Mouse (Mus musculus) layer of hippocampus, postnatal 10 days (tissue): Measurements from ENCODE around the gene Gm13279. TPM values are rescaled to one million over a fixed set of nuclear protein-coding genes. Genes with fewer than 3 reads are reported as not detected.
"Not testable (repeated sequence)": the region's sequence is repeated elsewhere in the genome, so short reads cannot be mapped to it uniquely, and the experiment has no call there.

Experiments
- DNase-seq, 2 experiments: peaks; one replicate each; pipeline ENCODE4 v3.0.0; 2021; ENCODE audit warnings: low spot score in 2 of 2
- total RNA-seq, 2 experiments: library from RNA; stranded (reverse); gene quantifications; 2 replicates each; pipeline ENCODE4 v1.2.3; 2021

Gene Gm13279
- total RNA-seq, 2 experiments from 2014 or later, result not detected

GRCm38 (mm10) chr4:88793936-88794675 lies 3.1 kb upstream of the Gm13279 start, which contains the start of gene Gm13275:
Gene Gm13275 (plus strand): TSS chr4:88794487.
- peak; percentile 74 to 80 for DNase-seq

- DNase-seq, result not testable (repeated sequence)
Observed at GRCm38 (mm10) chr4:88799365-88799764, 2.2 kb downstream of the Gm13279 start, which contains the start of gene Gm13285. Gene Gm13285 (plus strand): TSS chr4:88799665.

DNA sequence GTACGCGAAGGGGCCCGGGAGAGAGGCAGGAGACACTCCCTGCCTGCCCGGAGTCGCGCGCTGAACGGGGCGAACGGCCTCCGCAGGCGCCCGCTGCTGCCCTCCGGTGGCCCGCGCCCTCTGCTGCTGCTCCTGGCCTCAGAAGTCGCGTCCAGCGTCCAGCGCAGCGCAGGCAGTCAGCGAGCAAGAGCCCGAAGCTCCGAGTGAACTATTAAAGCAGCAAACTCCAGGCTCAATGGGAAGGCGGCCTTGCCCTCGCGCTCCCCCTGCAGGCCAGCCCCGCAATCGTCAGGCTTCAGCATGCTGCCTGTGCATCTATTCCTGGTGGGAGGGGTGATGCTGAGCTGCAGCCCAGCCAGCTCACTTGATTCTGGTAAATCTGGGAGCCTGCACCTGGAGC lies 5.8 kb downstream of the Gm13279 start, which contains the start of gene Gm13287:
Gm13287 (plus strand) TSS at position 301 of the 400 bp plus-strand sequence.
- DNase-seq, result not testable (repeated sequence)

- DNase-seq, result not testable (repeated sequence)
Observed at GRCm38 (mm10) chr4:88805231-88805630, 8.0 kb downstream of the Gm13279 start, which contains the start of gene Gm13288. Gene Gm13288 (plus strand): TSS chr4:88805531.

DNA sequence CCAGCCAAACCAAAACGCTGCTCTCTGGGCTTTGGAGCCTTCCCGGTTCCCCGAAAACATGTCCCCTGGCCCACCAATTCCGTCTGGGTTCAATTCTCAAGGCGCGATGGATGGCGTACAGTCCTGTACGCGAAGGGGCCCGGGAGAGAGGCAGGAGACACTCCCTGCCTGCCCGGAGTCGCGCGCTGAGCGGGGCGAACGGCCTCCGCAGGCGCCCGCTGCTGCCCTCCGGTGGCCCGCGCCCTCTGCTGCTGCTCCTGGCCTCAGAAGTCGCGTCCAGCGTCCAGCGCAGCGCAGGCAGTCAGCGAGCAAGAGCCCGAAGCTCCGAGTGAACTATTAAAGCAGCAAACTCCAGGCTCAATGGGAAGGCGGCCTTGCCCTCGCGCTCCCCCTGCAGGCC lies 8.6 kb downstream of the Gm13279 start:
- peak; percentile 4 to 14 for DNase-seq

DNA sequence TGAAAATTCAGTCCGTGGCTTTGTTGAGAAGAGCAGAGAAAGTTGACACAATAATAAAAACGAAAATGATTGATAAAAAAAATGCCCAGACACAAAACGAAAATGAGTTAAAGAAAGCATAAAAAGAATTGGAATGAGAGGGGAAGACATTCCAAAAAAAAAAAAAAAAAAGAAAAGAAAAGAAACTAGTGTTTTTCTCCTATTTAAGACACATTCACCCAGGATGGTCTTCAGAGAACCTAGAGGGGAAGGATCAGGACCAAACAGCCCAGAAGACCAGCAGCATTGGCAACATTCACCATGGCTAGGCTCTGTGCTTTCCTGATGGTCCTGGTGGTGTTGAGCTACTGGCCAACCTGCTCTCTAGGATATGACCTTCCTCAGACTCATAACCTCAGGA lies 18.7 kb downstream of the Gm13279 start, which contains the start of gene Ifna7:
Ifna7 (plus strand) TSS at position 301 of the 400 bp plus-strand sequence.
- DNase-seq, result no peak

GRCm38 (mm10) chr4:88819659-88820058 lies 22.5 kb downstream of the Gm13279 start, which contains the start of gene Ifna11:
Gene Ifna11 (plus strand): TSS chr4:88819959.
- DNase-seq, result no peak

DNA sequence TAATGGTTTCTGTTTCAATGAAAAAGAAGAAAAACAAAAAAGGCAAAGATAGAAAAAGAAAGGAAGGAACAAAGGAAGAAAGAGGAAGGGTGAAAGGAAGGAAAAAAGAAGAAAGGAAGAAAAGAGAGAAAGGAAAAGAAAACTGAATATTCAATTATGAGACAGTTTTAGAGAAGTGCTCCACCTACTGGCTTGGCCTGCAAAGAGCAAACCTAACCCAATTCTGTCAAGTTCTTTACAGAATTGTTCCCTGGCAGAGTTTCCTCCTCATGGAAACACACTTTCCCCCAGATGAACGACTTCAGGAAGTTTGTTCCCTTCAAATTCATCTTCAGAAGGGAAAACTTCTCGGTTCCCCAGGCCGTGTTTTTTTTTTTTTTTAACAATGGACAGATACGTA lies 25.8 kb downstream of the Gm13279 start:
- DNase-seq, result peak; percentile 5 to 26

DNA sequence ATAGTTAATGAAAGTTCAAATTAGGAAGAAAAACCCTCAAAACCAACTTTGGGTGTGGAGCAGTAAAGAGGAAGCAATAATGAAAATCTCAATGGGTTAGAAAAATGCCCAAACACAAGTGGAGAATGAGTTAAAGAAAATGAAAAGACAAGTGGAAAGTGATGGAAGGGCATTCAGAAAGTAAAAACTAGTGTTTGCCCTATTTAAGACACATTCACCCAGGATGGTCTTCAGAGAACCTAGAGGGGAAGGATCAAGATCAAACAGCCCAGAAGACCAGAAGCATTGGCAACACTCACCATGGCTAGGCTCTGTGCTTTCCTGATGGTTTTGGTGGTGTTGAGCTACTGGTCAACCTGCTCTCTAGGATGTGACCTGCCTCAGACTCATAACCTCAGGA lies 29.9 kb downstream of the Gm13279 start, which contains the start of gene Ifna6:
Ifna6 (plus strand) TSS at position 301 of the 400 bp plus-strand sequence.
- not testable (repeated sequence) for DNase-seq

DNA sequence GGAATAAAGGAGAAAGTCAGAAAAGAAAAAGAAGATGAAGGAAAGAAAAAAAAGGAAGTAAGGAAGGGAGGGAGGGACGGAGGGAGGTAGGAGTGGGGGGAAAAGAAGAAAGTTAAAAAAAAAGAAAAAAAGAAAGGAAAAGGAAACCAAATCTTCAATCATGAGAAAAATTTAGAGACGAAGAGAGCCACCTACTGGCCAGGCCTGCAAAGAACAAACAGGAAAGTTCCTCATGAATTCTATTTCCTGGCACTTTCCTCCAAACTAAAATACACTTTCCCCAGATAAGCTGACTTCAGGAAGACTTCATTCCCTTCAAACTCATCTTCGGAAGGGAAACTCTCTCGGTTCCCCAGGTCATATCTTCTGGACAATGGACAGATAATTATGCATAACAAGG lies 33.3 kb downstream of the Gm13279 start:
- DNase-seq, result peak; percentile 47 to 54

- not testable (repeated sequence) for DNase-seq
Observed at GRCm38 (mm10) chr4:88835225-88835624, 38.0 kb downstream of the Gm13279 start, which contains the start of gene Ifna5. Gene Ifna5 (plus strand): TSS chr4:88835525.

DNA sequence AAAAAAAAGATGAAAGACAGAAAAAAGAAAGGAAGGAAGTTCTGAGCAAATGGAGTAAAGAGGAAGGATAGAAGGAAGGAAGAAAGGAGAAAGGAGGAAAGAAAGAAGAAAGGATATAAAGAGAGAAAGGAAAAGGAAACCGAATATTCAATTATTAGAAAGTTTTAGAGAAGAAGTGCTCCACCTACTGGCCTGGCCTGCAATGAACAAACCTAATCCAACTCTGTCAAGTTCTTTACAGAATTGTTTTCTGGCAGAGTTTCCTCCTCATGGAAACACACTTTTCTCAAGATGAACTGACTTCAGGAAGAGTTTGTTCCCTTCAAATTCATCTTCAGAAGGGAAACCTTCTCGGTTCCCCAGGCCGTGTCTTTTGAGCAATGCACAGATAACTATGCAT lies 41.6 kb downstream of the Gm13279 start:
- DNase-seq, result peak in 1 of 2 experiments; percentile 14

- DNase-seq, result no peak
Observed at GRCm38 (mm10) chr4:88840058-88840457, 42.9 kb downstream of the Gm13279 start.

DNA sequence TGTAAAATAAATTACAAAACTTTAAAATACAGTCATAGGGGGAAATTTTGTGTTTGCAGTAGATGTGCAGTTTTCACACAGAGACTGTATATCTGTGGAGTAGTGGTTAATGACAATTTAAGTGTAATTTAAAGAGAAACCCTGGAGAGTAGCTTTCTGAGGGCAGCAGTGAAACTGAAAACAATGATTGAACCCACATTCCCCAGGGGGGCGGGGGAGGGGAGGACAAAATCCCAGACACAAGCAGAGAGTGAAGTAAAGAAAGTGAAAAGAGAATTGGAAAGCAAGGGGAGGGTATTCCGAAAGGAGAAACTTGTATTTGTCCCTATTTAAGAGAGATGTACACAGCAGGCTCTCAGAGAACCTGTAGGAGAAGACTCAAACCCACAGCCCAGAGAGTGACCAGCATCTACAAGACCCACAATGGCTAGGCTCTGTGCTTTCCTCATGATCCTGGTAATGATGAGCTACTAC lies 44.3 kb downstream of the Gm13279 start, which contains the start of gene Ifna4:
Ifna4 (plus strand) TSS at position 424 of the 474 bp plus-strand sequence.
- no peak for DNase-seq

DNA sequence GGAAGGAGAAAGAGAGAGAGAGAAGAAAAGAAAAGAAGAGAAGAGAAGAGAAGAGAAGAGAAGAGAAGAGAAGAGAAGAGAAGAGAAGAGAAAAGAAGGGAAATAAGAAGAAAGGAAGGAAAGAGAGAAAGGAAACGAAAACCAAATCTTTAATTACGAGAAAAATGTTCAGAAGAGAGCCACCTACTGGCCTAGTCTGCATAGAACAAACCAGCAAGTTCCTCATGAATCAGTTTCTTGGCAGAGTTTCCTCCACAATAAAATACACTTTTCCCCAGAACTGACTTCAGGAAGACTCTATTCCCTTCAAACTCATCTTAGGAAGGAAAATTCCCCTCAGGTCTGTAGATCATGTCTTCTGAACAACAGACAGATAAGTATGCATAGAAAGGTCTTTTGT lies 48.1 kb downstream of the Gm13279 start:
- no peak for DNase-seq

Other genes with a start within 250 kb of the Gm13279 start
- not detected for gene Ifna15, start 239.2 kb upstream of the Gm13279 start, total RNA-seq
- not detected for gene Ifna14, start 225.6 kb upstream of the Gm13279 start, total RNA-seq
- gene Ifna9, start 205.0 kb upstream of the Gm13279 start, total RNA-seq, result not detected
- not detected for gene Ifna12, start 194.0 kb upstream of the Gm13279 start, total RNA-seq
- not detected for gene C87499, start 163.0 kb upstream of the Gm13279 start, total RNA-seq
- not detected for gene Ifna13, start 152.9 kb upstream of the Gm13279 start, total RNA-seq
- gene Ifna16, start 120.5 kb upstream of the Gm13279 start, total RNA-seq, result not detected
- gene Ifna2, start 113.5 kb upstream of the Gm13279 start, total RNA-seq, result not detected
- not detected for gene Ifnab, start 106.0 kb upstream of the Gm13279 start, total RNA-seq
- gene Gm26566, start 75.6 kb upstream of the Gm13279 start, total RNA-seq, result 1 to 10 TPM; 1.2 to 1.3 TPM
- 100 to 1,000 TPM; 102 to 104 TPM for gene Klhl9, start 74.9 kb upstream of the Gm13279 start, total RNA-seq
- gene Gm13271, start 42.5 kb upstream of the Gm13279 start, total RNA-seq, result not detected
- gene Gm13283, start 37.3 kb upstream of the Gm13279 start, total RNA-seq, result not detected
- gene Gm13290, start 23.6 kb upstream of the Gm13279 start, total RNA-seq, result not detected
- gene Gm13289, start 20.5 kb upstream of the Gm13279 start, total RNA-seq, result not detected
- not detected for gene Gm13272, start 17.5 kb upstream of the Gm13279 start, total RNA-seq
- not detected for gene Ifnz, start 15.3 kb upstream of the Gm13279 start, total RNA-seq
- not detected for gene Gm13276, start 11.7 kb upstream of the Gm13279 start, total RNA-seq
- not detected for gene Gm13277, start 8.8 kb upstream of the Gm13279 start, total RNA-seq
- not detected for gene Gm13278, start 5.8 kb upstream of the Gm13279 start, total RNA-seq
- gene Gm13275, start 2.9 kb upstream of the Gm13279 start, total RNA-seq, result not detected
- not detected for gene Gm13285, start 2.3 kb downstream of the Gm13279 start, total RNA-seq
- gene Gm13287, start 5.9 kb downstream of the Gm13279 start, total RNA-seq, result not detected
- gene Gm13288, start 8.1 kb downstream of the Gm13279 start, total RNA-seq, result not detected
- gene Ifna7, start 18.8 kb downstream of the Gm13279 start, total RNA-seq, result not detected
- gene Ifna11, start 22.6 kb downstream of the Gm13279 start, total RNA-seq, result not detected
- gene Ifna6, start 30.0 kb downstream of the Gm13279 start, total RNA-seq, result not detected
- gene Ifna5, start 38.1 kb downstream of the Gm13279 start, total RNA-seq, result not detected
- not detected for gene Ifna4, start 44.5 kb downstream of the Gm13279 start, total RNA-seq
- not detected for gene Ifna1, start 52.7 kb downstream of the Gm13279 start, total RNA-seq
- not detected for gene Ifne, start 82.8 kb downstream of the Gm13279 start, total RNA-seq